Mouse (Mus musculus): Measurements from ENCODE around the gene Samd15. TPM values are rescaled to one million over a fixed set of nuclear protein-coding genes. Genes with fewer than 3 reads are reported as not detected.
"Not testable (repeated sequence)": the region's sequence is repeated elsewhere in the genome, so short reads cannot be mapped to it uniquely, and the experiment has no call there.

Gene Samd15
- polyA plus RNA-seq, 1 experiment from 2014 or later = 1.2 TPM

DNA sequence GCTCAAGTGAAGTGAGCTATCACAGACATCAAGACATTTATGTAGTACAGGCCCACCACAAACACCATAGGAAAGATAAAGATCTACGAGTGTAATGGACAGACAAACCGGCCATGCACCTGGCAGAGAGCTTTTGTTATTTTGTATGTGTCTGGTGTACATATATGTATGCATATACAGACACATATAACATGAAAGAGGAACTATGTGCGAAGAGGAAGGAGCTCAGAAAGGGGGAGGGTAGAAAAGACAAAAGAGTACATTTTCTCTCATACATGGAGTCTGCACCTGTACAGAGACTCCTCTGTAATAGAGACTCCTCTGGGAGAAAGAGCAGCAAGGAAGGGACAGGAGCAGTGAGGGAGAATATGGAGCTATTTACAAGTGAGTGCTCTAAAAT, 6.5 kb upstream of the Samd15 start:
- Histone ChIP-seq H3K9me3 (ENCODE audit: control insufficient read depth, low read length) (no peaks in the 10 kb centered on the region), H3K36me3 (ENCODE audit: control insufficient read depth, insufficient read depth, low read length) (no peaks in the 10 kb centered on the region), H3K4me1 (ENCODE audit: control insufficient read depth, insufficient read depth, low read length) (no peaks in the 10 kb centered on the region), H3K9ac (replicated peaks; ENCODE audit: low read length) (no peak overlapping the region), H3K4me3 (replicated peaks; ENCODE audit: low read depth, low read length) (no peak overlapping the region), H3K27me3 (ENCODE audit: control insufficient read depth, insufficient read depth, low read length) (no peaks in the 10 kb centered on the region), H3K27ac (replicated peaks; ENCODE audit: low read depth, low read length) (no peak overlapping the region), H3K4me2 (ENCODE audit: low read length) (no peak overlapping the region)
- DNase-seq (no peak), ATAC-seq (ENCODE audit: low FRiP score, low TSS enrichment) (no peak)
- WGBS = 91% methylated on average over 3 of the region's 3 CpGs

DNA sequence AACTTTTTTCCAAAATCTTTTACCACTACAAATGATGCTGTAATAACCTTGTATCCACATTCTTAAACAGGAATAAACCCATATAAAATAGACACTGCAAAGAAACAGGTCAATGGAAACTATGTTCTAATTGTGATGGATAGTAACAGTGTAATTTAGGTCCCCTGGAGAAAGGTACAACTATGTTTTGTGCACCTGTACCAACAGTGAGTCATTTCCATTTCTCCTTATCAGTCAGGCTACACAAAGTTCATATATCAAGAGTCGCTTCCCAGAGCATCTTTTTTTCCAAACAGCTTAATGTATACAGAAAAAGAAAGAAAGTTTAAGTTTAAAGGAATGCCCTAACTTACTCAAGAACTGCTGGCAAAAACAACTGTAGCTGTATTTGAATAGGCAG, 4.5 kb upstream of the Samd15 start:
- Histone ChIP-seq H3K27ac (replicated peaks; ENCODE audit: low read depth, low read length) (no peak overlapping the region), H3K9ac (replicated peaks; ENCODE audit: low read length) (no peak overlapping the region), H3K9me3 (ENCODE audit: control insufficient read depth, low read length) (no peaks in the 10 kb centered on the region), H3K36me3 (ENCODE audit: control insufficient read depth, insufficient read depth, low read length) (no peaks in the 10 kb centered on the region), H3K4me3 (replicated peaks; ENCODE audit: low read depth, low read length) (no peak overlapping the region), H3K4me2 (ENCODE audit: low read length) (no peak overlapping the region), H3K27me3 (ENCODE audit: control insufficient read depth, insufficient read depth, low read length) (no peaks in the 10 kb centered on the region), H3K4me1 (ENCODE audit: control insufficient read depth, insufficient read depth, low read length) (peaks cover 9% of the 10 kb centered on the region; the same call in 1 of the 2 replicates)
- 89% methylated on average over 1 of the region's 1 CpGs for WGBS
- DNase-seq (no peak), ATAC-seq (ENCODE audit: low FRiP score, low TSS enrichment) (no peak)

DNA sequence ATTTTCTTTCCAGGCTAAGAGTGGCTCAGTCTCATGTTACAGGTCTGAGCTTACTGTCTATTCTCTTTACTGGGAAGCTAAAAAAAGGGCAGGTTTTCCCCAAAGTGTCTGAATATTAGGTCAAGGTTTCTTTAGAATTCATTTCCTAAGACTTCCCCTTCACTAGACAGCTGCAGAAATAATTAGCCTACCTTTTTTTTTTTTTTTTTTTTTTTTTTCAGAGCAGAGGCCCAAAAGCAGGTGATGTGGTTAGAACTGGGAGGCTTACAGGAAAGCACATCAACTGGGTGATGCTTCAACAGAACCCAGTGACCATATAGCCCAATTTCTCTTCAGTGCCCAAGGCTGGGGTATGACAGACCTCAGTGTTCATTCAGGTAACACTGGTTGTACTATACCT, 3.2 kb upstream of the Samd15 start:
- Histone ChIP-seq H3K27me3 (ENCODE audit: control insufficient read depth, insufficient read depth, low read length) (no peaks in the 10 kb centered on the region), H3K4me2 (ENCODE audit: low read length) (no peak overlapping the region), H3K4me3 (replicated peaks; ENCODE audit: low read depth, low read length) (no peak overlapping the region), H3K9me3 (ENCODE audit: control insufficient read depth, low read length) (no peaks in the 10 kb centered on the region), H3K36me3 (ENCODE audit: control insufficient read depth, insufficient read depth, low read length) (no peaks in the 10 kb centered on the region), H3K4me1 (ENCODE audit: control insufficient read depth, insufficient read depth, low read length) (peaks cover 9% of the 10 kb centered on the region), H3K9ac (replicated peaks; ENCODE audit: low read length) (no peak overlapping the region), H3K27ac (replicated peaks; ENCODE audit: low read depth, low read length) (no peak overlapping the region)
- DNase-seq (no peak), ATAC-seq (ENCODE audit: low FRiP score, low TSS enrichment) (no peak)

DNA sequence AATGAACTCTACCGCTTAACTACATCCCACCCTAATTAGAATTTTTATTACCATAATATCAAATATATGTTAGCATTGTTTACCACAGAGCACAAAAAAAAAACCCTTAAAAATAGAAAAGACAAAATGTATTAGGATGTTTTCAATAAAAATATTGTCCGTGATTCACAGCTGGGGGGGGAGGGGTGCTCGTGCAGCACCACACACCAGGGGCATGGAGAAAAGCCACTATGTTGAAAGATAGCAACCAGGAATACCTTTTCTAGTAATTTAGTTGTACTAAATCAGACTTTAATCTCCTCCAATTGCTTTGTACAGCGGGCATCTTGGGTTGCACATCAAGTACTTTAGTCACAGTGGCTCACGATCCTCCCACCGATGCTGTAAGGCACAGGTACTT, 731 bp upstream of the Samd15 start:
- DNase-seq (no peak), ATAC-seq (ENCODE audit: low FRiP score, low TSS enrichment) (no peak)
- H3K4me3 ChIP-seq (replicated peaks; ENCODE audit: low read depth, low read length) = peak overlapping the region; percentile 85
- H3K27me3 ChIP-seq (ENCODE audit: control insufficient read depth, insufficient read depth, low read length) = no peaks in the 10 kb centered on the region
- peak overlapping the region; percentile 93 for H3K9ac ChIP-seq (replicated peaks; ENCODE audit: low read length)
- WGBS = 42% methylated on average over 6 of the region's 6 CpGs
- no peaks in the 10 kb centered on the region for H3K36me3 ChIP-seq (ENCODE audit: control insufficient read depth, insufficient read depth, low read length)
- H3K27ac ChIP-seq (replicated peaks; ENCODE audit: low read depth, low read length) = no peak overlapping the region
- H3K4me2 ChIP-seq (ENCODE audit: low read length) = peak overlapping the region; percentile 80
- no peaks in the 10 kb centered on the region for H3K9me3 ChIP-seq (ENCODE audit: control insufficient read depth, low read length)
- H3K4me1 ChIP-seq (ENCODE audit: control insufficient read depth, insufficient read depth, low read length) = peaks cover 9% of the 10 kb centered on the region

DNA sequence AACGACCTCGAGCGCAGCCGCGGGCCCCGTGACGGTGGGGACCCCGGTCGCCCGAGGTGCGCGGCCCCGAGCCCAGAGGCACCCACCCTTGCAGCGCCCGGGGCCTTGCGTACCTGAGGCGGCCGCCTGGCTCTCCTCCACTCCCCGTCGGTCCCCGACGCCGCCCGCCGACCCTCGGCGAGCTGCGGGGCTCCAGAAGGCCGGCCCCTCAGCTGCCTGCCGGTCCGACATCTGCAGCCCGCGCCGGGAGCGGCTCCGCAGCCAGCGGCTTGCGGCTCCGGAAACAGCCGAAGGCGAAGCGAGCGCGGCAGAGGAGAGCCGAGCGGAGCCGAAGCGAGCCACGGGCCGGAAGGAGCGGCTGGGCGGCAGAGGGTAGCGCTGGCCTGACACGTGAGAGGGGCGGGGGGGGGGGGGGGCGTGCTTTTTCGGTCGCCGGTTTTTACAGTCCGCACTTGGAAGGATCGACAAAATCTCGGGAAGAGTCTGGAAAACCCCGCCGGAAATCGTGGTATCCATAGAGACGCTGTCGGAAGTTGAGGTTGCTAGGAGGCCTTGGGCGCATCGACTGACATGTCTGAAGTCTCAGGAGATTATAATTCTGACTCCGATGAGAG, 557 bp downstream of the Samd15 start, which contains the start of gene Tmed8:
Tmed8 (minus strand) TSS at position 482 of the 614 bp plus-strand sequence.
- Histone ChIP-seq H3K4me2 (ENCODE audit: low read length) (peak within 1 kb of the TSS; percentile 80), H3K36me3 (ENCODE audit: control insufficient read depth, insufficient read depth, low read length) (no peaks in the 10 kb centered on the region), H3K27me3 (ENCODE audit: control insufficient read depth, insufficient read depth, low read length) (no peaks in the 10 kb centered on the region), H3K4me1 (ENCODE audit: control insufficient read depth, insufficient read depth, low read length) (peaks cover 9% of the 10 kb centered on the region), H3K9me3 (ENCODE audit: control insufficient read depth, low read length) (no peaks in the 10 kb centered on the region), H3K9ac (replicated peaks; ENCODE audit: low read length) (peak within 1 kb of the TSS; percentile 93), H3K4me3 (replicated peaks; ENCODE audit: low read depth, low read length) (peak within 1 kb of the TSS; percentile 85), H3K27ac (replicated peaks; ENCODE audit: low read depth, low read length) (peak within 1 kb of the TSS; percentile 93)
- under 1% methylated on average over 66 of the region's 70 CpGs for WGBS
- peak; percentile 94 for ATAC-seq (ENCODE audit: low FRiP score, low TSS enrichment)
- peak; percentile 93 for DNase-seq

DNA sequence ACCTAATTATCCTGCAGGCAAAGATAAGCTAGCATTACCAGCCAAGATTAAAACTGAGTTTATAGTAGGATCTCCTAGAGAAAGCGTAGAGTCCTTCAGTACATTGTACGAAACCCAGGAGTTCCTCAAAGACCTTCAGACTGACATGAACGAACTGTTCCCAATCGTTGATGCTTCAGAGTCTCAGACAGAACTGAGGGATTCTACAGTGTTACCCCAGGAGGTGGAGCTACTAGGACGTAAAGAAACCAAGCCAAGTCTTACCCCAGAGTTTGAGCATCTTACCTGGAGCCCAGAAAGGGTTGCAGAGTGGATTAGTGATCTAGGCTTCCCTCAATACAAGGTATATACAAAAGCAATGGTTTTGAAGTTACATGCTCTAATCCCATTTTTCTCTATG, 2.2 kb downstream of the Samd15 start:
- Histone ChIP-seq H3K4me3 (replicated peaks; ENCODE audit: low read depth, low read length) (no peak overlapping the region), H3K36me3 (ENCODE audit: control insufficient read depth, insufficient read depth, low read length) (no peaks in the 10 kb centered on the region), H3K27me3 (ENCODE audit: control insufficient read depth, insufficient read depth, low read length) (no peaks in the 10 kb centered on the region), H3K4me2 (ENCODE audit: low read length) (no peak overlapping the region), H3K9me3 (ENCODE audit: control insufficient read depth, low read length) (no peaks in the 10 kb centered on the region), H3K4me1 (ENCODE audit: control insufficient read depth, insufficient read depth, low read length) (peaks cover 9% of the 10 kb centered on the region), H3K27ac (replicated peaks; ENCODE audit: low read depth, low read length) (no peak overlapping the region), H3K9ac (replicated peaks; ENCODE audit: low read length) (no peak overlapping the region)
- no peak for ATAC-seq (ENCODE audit: low FRiP score, low TSS enrichment)
- no peak for DNase-seq
- WGBS = 78% methylated on average over 5 of the region's 5 CpGs

DNA sequence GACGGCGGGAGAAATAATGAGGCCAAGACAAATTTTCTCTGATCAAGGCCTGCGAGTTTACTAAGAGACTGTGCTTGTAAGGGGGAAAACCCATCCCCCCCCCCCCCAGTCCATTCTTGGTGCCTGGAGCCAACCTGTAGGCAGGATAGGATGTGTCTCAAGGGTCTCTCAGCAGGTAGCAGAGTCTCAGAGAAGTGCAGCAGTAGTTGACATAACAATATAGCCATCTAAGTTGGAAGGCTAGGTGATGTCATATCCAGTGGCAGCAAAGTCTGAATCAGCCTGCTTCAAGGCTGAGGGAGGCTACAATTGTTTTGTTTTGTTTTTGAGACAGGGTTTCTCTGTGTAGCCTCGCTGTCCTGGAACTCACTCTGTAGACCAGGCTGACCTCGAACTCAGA, 6.3 kb downstream of the Samd15 start:
- not testable (repeated sequence) for H3K9ac ChIP-seq (replicated peaks; ENCODE audit: low read length); H3K4me2 ChIP-seq (ENCODE audit: low read length); DNase-seq; H3K4me1 ChIP-seq (ENCODE audit: control insufficient read depth, insufficient read depth, low read length); H3K27ac ChIP-seq (replicated peaks; ENCODE audit: low read depth, low read length); H3K27me3 ChIP-seq (ENCODE audit: control insufficient read depth, insufficient read depth, low read length); H3K9me3 ChIP-seq (ENCODE audit: control insufficient read depth, low read length); ATAC-seq (ENCODE audit: low FRiP score, low TSS enrichment); H3K4me3 ChIP-seq (replicated peaks; ENCODE audit: low read depth, low read length); H3K36me3 ChIP-seq (ENCODE audit: control insufficient read depth, insufficient read depth, low read length)
- 91% methylated on average over 5 of the region's 5 CpGs for WGBS

DNA sequence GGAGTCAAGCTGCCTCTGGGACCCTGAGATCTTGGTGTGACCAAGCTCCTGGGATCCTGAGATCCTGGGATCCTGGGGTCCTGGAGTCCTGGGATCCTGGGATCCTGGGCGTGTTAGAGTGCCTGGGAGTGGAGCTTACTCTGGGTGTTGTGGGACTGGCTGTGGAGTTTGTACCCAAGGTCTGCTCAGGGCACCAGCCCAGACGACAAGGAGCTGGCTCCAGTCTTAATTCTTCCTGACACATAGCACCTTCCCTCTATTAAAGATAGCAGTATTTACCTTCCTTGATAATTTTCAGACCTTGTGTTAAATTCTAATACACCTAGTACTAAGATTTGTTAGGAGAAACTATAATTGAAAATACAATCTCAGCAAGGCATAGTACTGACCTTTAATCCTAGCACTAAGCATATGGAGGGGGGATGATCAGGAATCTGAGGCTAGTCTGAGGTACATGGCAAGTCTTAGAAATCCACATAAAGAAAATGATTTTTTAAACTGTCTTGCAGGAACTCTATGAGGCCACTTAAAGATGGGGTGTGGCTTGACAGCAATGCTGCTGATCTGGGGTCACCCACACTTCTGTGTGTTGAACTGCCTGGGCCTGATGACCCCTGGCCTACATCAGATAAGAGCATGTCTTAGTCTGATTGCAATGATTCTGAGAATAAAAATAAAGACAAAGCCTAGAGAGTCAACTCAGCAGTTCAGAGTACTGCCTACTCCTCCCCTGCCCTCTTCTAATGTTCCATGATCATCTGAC, 13.5 kb downstream of the Samd15 start:
- ATAC-seq (ENCODE audit: low FRiP score, low TSS enrichment) (no peak), DNase-seq (no peak)
- no peak overlapping the region for H3K27ac ChIP-seq (replicated peaks; ENCODE audit: low read depth, low read length)
- H3K4me3 ChIP-seq (replicated peaks; ENCODE audit: low read depth, low read length) = no peak overlapping the region
- WGBS = 66% methylated on average over 2 of the region's 2 CpGs
- H3K9me3 ChIP-seq (ENCODE audit: control insufficient read depth, low read length) = no peaks in the 10 kb centered on the region
- no peaks in the 10 kb centered on the region for H3K27me3 ChIP-seq (ENCODE audit: control insufficient read depth, insufficient read depth, low read length)
- no peak overlapping the region for H3K9ac ChIP-seq (replicated peaks; ENCODE audit: low read length)
- H3K4me1 ChIP-seq (ENCODE audit: control insufficient read depth, insufficient read depth, low read length) = no peaks in the 10 kb centered on the region
- H3K4me2 ChIP-seq (ENCODE audit: low read length) = no peak overlapping the region
- no peaks in the 10 kb centered on the region for H3K36me3 ChIP-seq (ENCODE audit: control insufficient read depth, insufficient read depth, low read length)

DNA sequence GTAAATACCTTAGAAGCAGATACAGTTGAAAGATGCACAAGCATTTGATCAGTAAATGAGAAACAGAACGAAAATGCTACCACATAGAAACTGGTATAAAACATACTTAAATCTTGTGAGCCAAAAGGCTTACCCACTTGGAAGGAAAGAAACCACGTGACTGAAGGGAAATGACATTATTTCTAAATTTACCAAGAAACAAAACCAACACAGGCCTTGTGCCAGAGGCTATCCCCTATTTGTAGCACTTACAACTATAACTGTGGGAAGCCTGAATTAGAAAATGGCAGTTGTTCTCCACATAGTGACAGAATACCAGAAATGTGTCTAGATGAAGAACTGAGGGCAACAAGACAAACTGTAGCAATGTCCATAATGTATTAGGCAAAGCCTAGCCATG, 16.5 kb downstream of the Samd15 start:
- no peaks in the 10 kb centered on the region for H3K27me3 ChIP-seq (ENCODE audit: control insufficient read depth, insufficient read depth, low read length)
- DNase-seq (no peak), ATAC-seq (ENCODE audit: low FRiP score, low TSS enrichment) (no peak)
- no peaks in the 10 kb centered on the region for H3K9me3 ChIP-seq (ENCODE audit: control insufficient read depth, low read length)
- H3K9ac ChIP-seq (replicated peaks; ENCODE audit: low read length) = no peak overlapping the region
- H3K4me2 ChIP-seq (ENCODE audit: low read length) = no peak overlapping the region
- H3K4me1 ChIP-seq (ENCODE audit: control insufficient read depth, insufficient read depth, low read length) = no peaks in the 10 kb centered on the region
- no peaks in the 10 kb centered on the region for H3K36me3 ChIP-seq (ENCODE audit: control insufficient read depth, insufficient read depth, low read length)
- WGBS = 73% methylated on average over 2 of the region's 2 CpGs
- H3K27ac ChIP-seq (replicated peaks; ENCODE audit: low read depth, low read length) = no peak overlapping the region
- no peak overlapping the region for H3K4me3 ChIP-seq (replicated peaks; ENCODE audit: low read depth, low read length)

All from midbrain, embryonic 14.5 days (tissue).